Mouse (Mus musculus) heart, postnatal 0 days (tissue): ENCODE data around the gene Phlpp2.

ENCODE experiments used
- CTCF ChIP-seq: IDR thresholded peaks from 2 replicates; pipeline ENCODE4 v1.5.1; 2016; ENCODE audit warnings: antibody characterized with exemption, control low read depth, low read depth
- EP300 ChIP-seq: IDR thresholded peaks from 2 replicates; pipeline ENCODE4 v1.6.1; 2016; ENCODE audit warnings: antibody characterized with exemption, low read depth

- TF ChIP-seq EP300 (no peak), CTCF (no peak)
Measured at GRCm38 (mm10) chr8:109958036-109958655, 89.8 kb downstream of the Phlpp2 start.
